ENCODE assay signal across 16 mouse cellular contexts in the genomic region with DNA sequence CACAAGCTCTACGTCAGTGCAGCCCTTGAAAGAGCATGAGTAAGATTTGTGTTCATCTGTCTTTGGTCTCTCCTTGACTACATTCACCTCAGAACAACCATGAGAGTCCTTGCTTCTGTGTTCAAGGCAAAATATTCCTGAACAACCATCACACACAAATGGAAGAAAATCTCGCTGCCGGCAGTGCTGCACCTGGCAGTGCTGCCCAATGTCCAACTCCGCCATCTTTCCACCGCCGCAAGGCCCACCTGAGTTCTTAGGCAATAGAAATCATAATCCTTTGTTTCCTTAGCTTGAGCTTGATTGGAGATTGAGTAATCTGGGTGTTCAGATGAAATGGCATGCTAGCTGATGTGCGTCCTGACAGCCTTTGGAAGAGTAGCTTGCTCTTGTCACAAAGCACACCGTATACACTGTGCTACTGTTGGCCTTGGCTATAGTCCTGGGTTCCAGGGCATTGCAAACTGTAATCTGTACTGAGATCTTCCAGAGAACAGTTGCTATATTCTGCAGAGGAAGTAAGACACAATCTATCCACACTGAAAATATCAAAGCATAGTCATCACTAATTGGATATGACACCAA.
"Had no signal": no experiment of that assay in that cellular context is flagged by ENCODE, and none has a peak within 500 bp of the region (broad histone marks: within the 10 kb centered on the region; RNA-seq: fewer than 3 reads in every experiment).

No protein-coding gene starts in this region.

- DNase-seq: kidney, adult 18-20 months; kidney, postnatal 25 days; layer of hippocampus, postnatal 36 days; left cerebral cortex, postnatal 4 days; lung, adult 18-20 months; lung, postnatal 10 days; lung, postnatal 36 days; right cerebral cortex, adult 18-20 months; right cerebral cortex, postnatal 14 days; right cerebral cortex, postnatal 4 days; thymus, adult 2 months; thymus, postnatal 14 days; thymus, postnatal 4 days had no signal

- ATAC-seq: intestine, embryonic 16.5 days; midbrain, embryonic 13.5 days; midbrain, embryonic 16.5 days had no signal
